Mouse (Mus musculus) splenic B cell, adult 2 months (primary cell): ENCODE measurements around the gene Il6.
"Not testable (repeated sequence)": the region's sequence is repeated elsewhere in the genome, so short reads cannot be mapped to it uniquely, and the experiment has no call there.

Source experiments
- DNase-seq: peaks from one replicate; pipeline ENCODE4 v3.0.0-alpha.2; 2011; ENCODE audit warnings: low read depth, low spot score
- H3K27me3 ChIP-seq: 2 replicates; pipeline ENCODE4 v1.6.1; 2012; ENCODE audit warnings: mild to moderate bottlenecking, low read length, moderate library complexity, mixed read lengths; ENCODE audit not compliant: control insufficient read depth, poor library complexity, insufficient read depth, severe bottlenecking
- H3K36me3 ChIP-seq: 2 replicates; pipeline ENCODE4 v1.6.1; 2012; ENCODE audit warnings: mild to moderate bottlenecking, low read length, moderate library complexity, mixed read lengths; ENCODE audit not compliant: control insufficient read depth, poor library complexity, insufficient read depth, severe bottlenecking

Il6 gene

GRCm38 (mm10) chr5:30012726-30013503 is at the start of gene Il6:
Il6 (plus strand) TSS chr5:30013114.
- peak; percentile 35 for DNase-seq
- no peaks in the 10 kb centered on the region for H3K36me3 ChIP-seq

DNA sequence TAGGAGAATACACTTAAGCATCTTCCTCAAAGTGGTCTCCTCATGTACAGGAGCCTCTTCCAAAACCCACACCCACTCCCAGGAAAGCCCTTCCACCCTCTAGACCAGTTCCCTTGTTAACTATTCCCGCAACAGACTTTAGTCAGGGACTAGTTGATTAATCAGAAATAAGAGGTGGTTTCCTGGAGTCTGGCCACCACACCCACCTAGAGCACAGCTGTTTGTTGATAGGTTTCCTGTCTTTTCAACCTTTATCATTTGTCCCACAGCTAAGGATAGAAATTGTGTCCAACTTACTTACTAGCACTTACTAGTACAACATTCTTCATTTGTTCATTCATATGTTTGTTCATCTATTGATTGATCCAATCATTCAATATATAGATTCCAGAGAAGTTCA is 49.4 kb upstream of the Il6 start:
- DNase-seq: no peak
- no peaks in the 10 kb centered on the region for H3K27me3 ChIP-seq
- H3K36me3 ChIP-seq: no peaks in the 10 kb centered on the region

More at GRCm38 (mm10) chr5:30012726-30013503, at the start of gene Il6:
- H3K27me3 ChIP-seq: no peaks in the 10 kb centered on the region

GRCm38 (mm10) chr5:29970212-29970611 is 42.7 kb upstream of the Il6 start:
- no peak for DNase-seq
- no peaks in the 10 kb centered on the region for H3K36me3 ChIP-seq
- H3K27me3 ChIP-seq: no peaks in the 10 kb centered on the region

GRCm38 (mm10) chr5:29972796-29973195 is 40.1 kb upstream of the Il6 start:
- H3K27me3 ChIP-seq: no peaks in the 10 kb centered on the region
- DNase-seq: peak; percentile 14
- no peaks in the 10 kb centered on the region for H3K36me3 ChIP-seq

DNA sequence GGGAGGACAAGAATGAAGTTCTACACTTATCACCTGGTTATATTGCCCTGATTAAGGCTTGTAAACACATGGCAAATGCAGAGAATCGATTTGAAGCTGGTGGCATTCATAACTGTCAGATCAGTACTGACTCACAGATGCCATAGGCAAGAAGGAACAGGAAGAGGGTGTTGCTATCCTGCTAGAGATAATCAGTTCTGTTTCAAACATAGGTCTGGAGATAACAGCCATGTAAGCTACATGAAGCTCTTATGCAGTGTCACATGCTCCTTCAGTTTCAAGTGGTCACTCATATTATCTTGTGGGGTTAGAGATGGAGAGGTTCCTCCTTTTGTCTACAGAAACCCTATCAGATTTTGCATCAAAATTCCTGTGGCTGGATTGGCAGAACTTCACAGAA is 39.4 kb upstream of the Il6 start:
- no peaks in the 10 kb centered on the region for H3K27me3 ChIP-seq
- DNase-seq: no peak
- H3K36me3 ChIP-seq: no peaks in the 10 kb centered on the region

DNA sequence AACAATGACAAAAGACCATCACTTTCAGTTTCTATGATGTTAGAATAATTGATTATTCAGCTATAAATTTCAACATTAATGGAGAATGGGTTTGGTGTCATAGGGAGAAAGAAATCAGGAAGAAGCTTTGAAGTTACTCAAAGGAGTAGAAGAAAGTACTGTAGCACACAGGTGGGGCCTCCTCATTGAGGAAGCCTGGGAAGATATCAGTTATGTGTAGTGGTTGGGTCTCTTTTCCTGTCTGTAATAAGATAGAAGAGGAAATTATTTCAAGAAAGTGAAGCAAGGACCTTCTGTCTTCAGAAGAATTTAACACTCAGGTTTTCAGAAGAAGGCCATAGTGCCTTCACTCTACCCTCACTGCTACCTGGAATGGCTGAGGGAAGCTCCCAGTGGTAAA is 38.8 kb upstream of the Il6 start:
- no peaks in the 10 kb centered on the region for H3K27me3 ChIP-seq
- no peaks in the 10 kb centered on the region for H3K36me3 ChIP-seq
- no peak for DNase-seq

GRCm38 (mm10) chr5:29993583-29993982 is 19.3 kb upstream of the Il6 start:
- no peaks in the 10 kb centered on the region for H3K36me3 ChIP-seq
- H3K27me3 ChIP-seq: no peaks in the 10 kb centered on the region; the same call in 1 of the 2 replicates

GRCm38 (mm10) chr5:29994344-29994743 is 18.6 kb upstream of the Il6 start:
- peak; percentile 28 for DNase-seq
- no peaks in the 10 kb centered on the region; the same call in 1 of the 2 replicates for H3K27me3 ChIP-seq
- H3K36me3 ChIP-seq: no peaks in the 10 kb centered on the region

More at GRCm38 (mm10) chr5:29993583-29993982, 19.3 kb upstream of the Il6 start:
- no peak for DNase-seq

GRCm38 (mm10) chr5:29997351-29997750 is 15.6 kb upstream of the Il6 start:
- DNase-seq: no peak
- Histone ChIP-seq H3K36me3 (no peaks in the 10 kb centered on the region), H3K27me3 (no peaks in the 10 kb centered on the region; the same call in 1 of the 2 replicates)

GRCm38 (mm10) chr5:30000921-30001320 is 12.0 kb upstream of the Il6 start:
- Histone ChIP-seq H3K36me3 (no peaks in the 10 kb centered on the region), H3K27me3 (no peaks in the 10 kb centered on the region; the same call in 1 of the 2 replicates)
- DNase-seq: no peak

DNA sequence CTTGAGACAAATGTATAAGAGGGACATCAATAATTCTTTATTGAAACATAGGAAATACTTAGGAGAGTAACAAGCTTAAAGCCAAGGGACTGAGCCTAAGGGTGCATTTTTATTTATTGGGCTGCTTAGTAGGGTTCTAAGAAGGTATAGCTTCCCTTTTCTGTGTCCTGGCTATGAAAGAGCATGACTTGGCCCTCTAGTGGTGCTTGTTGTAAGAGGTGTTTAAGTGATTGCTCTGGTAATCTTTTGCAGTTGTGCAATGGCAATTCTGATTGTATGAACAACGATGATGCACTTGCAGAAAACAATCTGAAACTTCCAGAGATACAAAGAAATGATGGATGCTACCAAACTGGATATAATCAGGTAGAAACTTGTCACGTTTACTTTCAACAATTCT is 1.7 kb downstream of the Il6 start:
- DNase-seq: peak; percentile 73
- H3K36me3 ChIP-seq: no peaks in the 10 kb centered on the region
- no peaks in the 10 kb centered on the region for H3K27me3 ChIP-seq

DNA sequence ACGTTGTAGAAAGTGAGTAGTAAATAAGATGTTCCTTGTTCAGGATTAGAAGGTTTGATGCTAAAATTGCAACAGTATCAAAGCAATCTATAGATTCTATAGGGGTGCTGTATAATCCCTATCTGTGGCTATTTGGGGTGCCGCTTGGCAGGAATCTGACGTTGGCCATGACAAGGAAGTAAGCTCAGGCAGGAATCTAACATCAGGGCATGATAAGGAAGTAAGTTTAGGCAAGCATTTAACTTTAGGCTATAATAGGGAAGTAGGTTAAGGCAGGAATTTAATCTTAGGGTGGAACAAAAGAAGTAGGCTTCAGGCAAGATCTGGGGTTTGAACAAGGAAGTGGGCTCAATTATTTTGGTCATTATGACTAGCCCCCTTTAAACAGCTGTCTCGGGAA is 22.9 kb downstream of the Il6 start:
- H3K27me3 ChIP-seq, H3K36me3 ChIP-seq, DNase-seq: not testable (repeated sequence)

GRCm38 (mm10) chr5:30037111-30037510 is 24.2 kb downstream of the Il6 start:
- not testable (repeated sequence) for H3K36me3 ChIP-seq, H3K27me3 ChIP-seq, DNase-seq

GRCm38 (mm10) chr5:30039324-30039723 is 26.4 kb downstream of the Il6 start:
- H3K36me3 ChIP-seq, DNase-seq, H3K27me3 ChIP-seq: not testable (repeated sequence)

GRCm38 (mm10) chr5:30039841-30040240 is 26.9 kb downstream of the Il6 start:
- not testable (repeated sequence) for DNase-seq, H3K27me3 ChIP-seq, H3K36me3 ChIP-seq
